Mouse (Mus musculus) T-helper 17 cell (primary cell): Measurements from ENCODE around the gene A630001G21Rik.

ENCODE experiments used
- in situ Hi-C, 2 experiments: fragments of 300-600 bp; cut with MboI, MseI; formaldehyde crosslinking; loops; 1 replicate in 1 of 2; 2 replicates in 1 of 2; pipeline ENCODE4 v1.15.1; 2025; ENCODE audit warnings: high pct_unique_total_duplicates in 2 of 2

A630001G21Rik gene

DNA sequence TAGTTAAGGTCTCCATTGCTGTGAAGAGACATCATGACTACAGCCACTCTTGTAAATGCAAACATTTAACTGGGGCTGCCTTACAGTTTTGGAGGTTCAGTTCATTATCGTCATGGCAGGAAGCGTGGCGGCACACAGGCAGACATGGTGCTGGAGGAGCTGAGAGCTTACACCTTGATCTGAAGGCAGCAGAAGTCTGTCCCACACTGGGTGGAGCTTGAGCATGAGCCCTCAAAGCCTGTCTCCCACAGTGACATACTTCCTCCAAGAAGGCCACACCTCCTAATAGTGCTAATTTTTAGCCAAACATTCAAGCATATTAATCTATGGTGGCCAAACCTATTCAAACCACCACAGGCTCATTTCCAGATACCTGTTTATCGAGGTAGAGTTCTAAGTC lies at the start of gene A630001G21Rik:
Gene A630001G21Rik, minus strand, starts transcription at position 208 of the 400 bp plus-strand sequence.
- in situ Hi-C loops, result no loop called here

DNA sequence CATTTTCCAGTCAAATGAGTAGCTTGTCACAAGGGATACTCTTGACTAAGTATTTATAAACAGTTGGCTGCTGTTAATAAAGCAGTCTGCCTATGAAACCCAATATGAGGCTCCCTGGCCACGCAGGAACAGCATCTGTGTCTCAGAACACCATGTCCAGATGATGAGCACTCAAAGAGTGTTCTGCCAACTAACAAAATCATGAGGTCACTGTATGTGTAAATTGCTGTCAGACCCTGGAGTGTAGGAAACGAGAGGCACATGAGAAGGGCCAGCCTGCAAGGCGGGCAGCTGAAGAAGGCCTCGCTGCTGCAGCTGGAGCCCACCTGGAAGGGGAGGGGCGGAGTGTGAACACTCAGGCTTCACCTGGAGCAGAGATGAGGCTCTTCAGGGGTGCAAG lies 48.7 kb upstream of the A630001G21Rik start:
- in situ Hi-C loops, result no loop called here

DNA sequence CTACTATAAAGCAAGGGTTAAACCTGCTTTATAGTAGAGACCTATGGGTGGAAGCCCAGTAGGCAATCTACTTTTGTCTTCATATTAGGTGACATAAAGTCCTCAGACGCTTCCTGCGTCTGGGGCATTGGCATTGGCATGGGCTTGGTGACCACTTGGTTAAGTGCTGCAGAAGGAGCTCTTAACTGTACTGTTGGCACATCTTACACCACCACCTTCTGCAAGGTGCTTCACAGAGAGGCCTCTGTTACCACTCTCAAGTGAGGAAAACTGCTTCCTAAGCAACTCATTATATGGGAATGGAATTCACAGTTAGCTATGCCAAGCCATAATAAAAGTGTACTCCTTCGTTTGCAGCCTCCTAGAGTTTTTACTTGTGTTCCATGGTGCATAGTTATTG lies 46.5 kb upstream of the A630001G21Rik start:
- in situ Hi-C loops, result no loop called here

DNA sequence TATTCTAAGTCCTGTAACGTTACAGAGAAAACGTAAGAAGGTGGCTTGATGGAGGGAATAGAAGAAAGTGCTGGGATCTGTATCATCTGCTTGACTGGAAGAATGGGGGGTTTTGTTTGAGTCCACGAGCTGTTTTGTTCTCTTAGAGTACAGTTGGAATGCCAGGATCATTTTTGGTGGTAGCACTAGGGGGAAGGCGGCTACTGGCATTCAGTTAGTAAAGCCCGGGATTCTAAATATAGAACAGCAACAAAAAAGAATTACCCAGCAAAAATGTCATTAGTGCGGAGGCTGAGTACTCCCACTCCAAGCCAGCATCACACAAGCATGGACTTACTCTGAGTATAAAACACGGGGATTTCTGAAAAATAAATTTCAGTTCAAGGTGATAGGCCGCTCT lies 43.8 kb upstream of the A630001G21Rik start:
- in situ Hi-C loops, result no loop called here

DNA sequence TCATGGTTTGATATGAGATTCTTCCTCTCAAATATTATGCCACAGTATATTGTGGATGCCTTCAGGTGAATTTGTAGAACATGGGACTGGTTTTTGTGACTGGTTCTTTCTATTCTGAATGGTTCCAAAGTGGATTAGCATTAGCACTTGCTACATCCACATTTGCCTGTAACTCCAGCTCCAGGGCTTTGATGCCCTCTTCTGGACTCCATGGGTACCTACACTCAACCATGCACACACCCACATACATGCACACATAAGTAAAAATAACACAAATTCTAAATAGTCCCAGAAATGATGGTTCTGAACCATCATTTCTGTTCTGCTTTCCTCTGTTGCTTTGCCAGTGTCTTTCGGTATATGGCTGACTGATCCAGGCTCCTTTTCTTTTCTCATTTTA lies 41.3 kb upstream of the A630001G21Rik start:
- in situ Hi-C loops, result loop anchor here in 1 of 2 experiments (10.0 kb wide), 1 partner anchor 235 kb away; no protein-coding TSS in a partner anchor

DNA sequence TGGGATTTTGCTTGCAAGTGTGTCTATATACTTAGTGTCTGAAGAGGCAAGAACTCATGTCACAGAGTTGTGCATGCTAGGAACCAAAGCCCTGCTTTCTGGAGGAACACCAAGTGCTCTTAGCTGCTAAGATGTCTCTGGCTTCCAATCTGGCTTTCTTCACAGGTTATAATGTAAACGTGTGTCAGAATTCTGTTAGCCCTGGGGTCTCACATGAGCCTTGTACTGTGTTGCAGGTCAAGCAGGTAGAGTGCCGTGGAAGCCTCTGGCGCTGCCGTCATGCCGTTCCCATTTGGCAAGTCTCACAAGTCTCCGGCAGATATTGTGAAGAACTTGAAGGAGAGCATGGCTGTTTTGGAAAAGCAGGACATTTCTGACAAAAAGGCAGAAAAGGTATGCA lies 39.7 kb upstream of the A630001G21Rik start:
- in situ Hi-C loops, result loop anchor here in 1 of 2 experiments (10.0 kb wide), 1 partner anchor 233 kb away; no protein-coding TSS in a partner anchor

DNA sequence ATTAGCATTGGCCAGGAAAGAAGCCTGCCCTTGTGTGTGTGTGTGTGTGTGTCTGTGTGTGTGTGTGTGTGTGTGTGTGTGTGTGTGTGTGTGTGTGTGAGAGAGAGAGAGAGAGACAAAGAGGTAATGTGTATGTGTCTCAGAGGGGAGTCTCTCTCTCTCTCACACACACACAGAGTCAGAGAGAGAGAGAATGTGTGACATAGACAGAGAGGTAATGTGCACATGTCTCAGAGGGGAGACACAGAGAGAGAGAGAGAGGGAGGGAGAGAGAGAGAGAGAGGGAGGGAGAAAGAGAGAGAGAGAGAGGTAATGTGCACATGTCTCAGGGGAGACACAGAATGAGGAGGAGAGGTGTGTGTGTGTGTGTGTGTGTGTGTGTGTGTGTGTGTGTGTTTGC lies 35.8 kb upstream of the A630001G21Rik start:
- in situ Hi-C loops, result loop anchor here in 1 of 2 experiments (10.0 kb wide), 1 partner anchor 229 kb away; no protein-coding TSS in a partner anchor

DNA sequence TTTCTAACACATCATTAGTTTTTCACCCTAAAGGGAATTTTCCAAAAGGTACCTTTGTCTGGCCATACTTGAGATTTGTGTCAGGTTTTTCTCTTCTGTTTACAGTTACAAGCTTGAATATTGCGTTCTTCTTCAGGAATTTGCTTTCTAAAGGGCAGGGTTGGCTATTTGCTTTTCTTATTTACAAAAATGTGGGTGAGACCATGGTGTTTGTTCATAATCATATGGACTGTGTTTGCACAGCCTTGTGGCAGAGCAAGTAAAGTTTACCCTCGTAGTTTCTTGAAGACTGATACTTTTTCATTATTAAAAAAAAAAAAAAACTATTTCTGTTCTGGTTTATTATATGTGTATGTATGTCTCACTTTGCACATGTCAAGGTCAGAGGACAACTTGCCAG lies 32.3 kb upstream of the A630001G21Rik start:
- in situ Hi-C loops, result loop anchor here in 1 of 2 experiments (10.0 kb wide), 1 partner anchor 226 kb away; no protein-coding TSS in a partner anchor

DNA sequence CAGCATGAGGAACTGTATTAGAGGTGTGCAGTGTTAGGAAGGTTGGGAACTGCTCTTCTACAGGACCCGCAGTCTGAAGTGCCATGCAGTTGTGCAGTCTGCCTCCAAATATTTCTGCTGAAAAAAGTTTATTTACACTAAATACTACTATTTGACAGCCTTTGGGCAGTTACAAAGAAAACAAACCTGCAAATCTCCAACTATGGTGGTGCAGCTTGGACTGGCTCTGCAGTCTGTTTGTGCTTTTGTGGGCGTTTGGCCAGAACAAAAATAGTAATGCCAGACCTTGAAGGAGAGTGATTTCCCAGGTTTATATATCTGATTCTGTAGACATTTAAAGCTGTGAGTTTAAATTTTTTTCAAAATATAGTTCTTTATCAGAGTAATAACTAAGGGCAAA lies 31.9 kb upstream of the A630001G21Rik start:
- in situ Hi-C loops, result loop anchor here in 1 of 2 experiments (10.0 kb wide), 1 partner anchor 226 kb away; no protein-coding TSS in a partner anchor

DNA sequence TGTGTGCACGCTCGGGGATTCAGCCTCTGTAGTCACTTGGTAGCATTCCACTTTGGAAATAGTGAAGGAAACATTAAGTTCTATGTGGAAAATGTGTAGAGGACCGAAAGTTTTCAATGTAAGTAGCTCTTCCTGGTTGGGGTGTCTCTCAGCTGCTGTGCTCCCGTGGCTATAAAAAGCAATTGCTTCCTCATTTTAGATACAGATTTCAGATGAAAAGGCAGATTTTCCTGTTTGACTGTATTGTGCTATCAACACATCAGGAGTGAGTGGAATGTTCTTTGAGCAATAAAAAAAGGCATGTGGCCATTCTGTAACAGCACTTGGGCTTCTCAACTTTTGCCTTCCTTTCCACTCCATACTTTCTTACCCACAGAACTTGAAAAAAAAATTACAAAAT lies 30.8 kb upstream of the A630001G21Rik start:
- in situ Hi-C loops, result no loop called here

DNA sequence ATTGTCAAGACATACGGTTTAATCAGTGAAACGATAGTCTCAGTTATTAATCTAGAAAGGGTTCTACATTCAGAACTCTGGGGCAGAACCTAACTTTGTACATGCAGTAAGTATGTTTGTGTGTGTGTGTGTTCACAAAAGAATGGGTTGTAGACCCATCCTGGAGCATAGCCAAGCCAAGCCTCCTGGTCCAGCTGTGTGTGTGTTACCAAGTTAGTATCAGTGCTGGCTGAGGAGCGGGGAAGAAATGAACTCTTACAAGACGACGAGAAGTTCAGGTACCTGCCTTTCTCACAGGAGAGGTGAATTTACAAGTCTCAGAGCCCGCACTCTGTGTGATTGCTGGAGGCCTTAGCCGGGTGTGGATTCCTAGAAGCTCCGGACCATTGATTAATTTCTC lies 26.1 kb upstream of the A630001G21Rik start:
- in situ Hi-C loops, result no loop called here

DNA sequence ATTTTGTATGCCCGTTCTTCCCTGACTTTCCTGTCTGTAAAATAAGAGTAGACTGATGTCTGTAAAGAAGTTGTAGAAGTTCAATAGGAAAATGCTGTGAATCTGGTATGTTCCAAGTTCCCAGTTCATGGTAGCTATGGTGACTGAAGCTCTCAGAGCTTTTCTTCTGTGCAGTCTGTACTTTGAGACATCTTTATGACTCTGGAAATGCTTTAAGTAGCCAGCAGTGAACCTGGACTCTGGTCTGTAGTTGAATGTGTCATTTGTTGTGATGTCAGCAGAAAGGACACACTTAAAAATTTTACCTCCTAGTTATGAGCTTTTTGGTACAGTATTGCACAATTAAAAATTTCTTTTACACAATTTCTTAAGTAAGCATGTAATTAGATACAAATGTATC lies 24.1 kb upstream of the A630001G21Rik start:
- in situ Hi-C loops, result no loop called here

DNA sequence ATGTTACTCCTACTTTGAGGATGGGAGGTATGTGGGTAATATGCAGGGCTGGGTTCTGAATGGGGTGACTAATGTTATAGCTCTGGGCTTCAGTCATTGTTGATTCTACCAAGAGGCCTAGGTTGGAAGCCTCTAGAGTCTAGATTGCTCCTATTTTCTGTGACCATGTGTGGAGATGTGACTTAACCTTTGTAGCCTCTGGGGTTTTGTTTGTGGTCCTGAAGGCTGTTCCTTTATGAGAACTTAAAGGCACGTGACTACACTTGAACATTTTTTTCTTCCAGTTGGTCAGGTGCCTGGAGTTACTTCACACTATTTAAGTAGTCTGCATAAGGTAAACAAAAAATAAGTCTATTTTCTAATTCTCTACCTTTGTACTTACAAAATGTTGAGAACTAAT lies 21.3 kb upstream of the A630001G21Rik start:
- in situ Hi-C loops, result loop anchor here in 1 of 2 experiments (10.0 kb wide), 1 partner anchor 65 kb away; no protein-coding TSS in a partner anchor

DNA sequence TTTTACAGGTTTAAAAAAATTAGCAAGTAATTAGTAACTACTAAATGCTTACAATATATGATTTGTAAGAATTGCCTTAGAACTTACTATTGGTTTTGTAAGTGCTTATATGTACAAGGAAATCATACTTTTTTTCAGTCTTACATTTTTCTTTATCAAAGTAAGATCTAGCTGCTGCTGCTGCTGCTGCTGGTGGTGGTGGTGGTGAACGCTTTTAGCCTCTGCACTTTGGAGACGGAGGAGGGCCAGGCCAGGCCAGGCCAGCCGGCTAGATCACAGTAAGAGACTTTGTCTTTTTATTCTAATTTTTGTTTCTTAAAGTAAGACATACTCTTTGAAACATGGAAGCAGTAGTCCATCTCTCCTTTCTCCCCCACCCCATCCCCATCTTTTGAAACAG lies 16.8 kb upstream of the A630001G21Rik start:
- in situ Hi-C loops, result loop anchor here in 1 of 2 experiments (10.0 kb wide), 1 partner anchor 60 kb away; no protein-coding TSS in a partner anchor

DNA sequence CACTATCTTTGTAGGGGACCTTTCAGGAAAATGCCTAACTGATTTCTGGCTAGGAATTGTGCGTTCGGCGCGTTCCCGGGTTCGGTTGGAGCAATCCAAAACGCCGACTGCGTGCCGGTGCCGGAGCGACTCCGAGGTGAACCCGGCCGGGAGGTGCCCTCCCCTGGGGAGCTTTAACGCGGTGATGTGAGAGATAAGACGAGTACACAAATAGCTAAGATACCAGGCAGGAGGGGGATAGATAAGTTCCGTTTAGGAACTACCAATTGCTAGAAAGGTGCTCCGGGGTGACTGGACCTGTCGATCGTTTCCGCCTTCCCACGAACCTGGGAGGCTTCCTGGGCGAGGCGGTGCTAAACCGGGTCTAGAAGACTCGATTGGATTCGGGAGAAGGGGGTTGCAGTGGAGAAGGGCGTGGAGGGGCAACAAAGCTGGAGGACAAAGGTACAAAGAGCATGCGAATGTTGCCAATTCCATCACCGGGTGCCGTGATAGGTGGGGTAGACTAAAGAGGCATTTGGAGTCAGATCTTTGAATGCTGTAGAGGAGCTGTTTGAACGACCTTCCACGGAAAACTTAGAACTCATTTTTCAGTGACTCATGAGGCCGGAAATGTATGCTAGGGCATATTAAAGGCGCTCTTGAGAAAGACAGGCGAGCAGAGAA lies 15.8 kb upstream of the A630001G21Rik start:
- in situ Hi-C loops, result loop anchor here (5.0 to 10.0 kb wide), 2 partner anchors 47 to 59 kb away; no protein-coding TSS in a partner anchor

DNA sequence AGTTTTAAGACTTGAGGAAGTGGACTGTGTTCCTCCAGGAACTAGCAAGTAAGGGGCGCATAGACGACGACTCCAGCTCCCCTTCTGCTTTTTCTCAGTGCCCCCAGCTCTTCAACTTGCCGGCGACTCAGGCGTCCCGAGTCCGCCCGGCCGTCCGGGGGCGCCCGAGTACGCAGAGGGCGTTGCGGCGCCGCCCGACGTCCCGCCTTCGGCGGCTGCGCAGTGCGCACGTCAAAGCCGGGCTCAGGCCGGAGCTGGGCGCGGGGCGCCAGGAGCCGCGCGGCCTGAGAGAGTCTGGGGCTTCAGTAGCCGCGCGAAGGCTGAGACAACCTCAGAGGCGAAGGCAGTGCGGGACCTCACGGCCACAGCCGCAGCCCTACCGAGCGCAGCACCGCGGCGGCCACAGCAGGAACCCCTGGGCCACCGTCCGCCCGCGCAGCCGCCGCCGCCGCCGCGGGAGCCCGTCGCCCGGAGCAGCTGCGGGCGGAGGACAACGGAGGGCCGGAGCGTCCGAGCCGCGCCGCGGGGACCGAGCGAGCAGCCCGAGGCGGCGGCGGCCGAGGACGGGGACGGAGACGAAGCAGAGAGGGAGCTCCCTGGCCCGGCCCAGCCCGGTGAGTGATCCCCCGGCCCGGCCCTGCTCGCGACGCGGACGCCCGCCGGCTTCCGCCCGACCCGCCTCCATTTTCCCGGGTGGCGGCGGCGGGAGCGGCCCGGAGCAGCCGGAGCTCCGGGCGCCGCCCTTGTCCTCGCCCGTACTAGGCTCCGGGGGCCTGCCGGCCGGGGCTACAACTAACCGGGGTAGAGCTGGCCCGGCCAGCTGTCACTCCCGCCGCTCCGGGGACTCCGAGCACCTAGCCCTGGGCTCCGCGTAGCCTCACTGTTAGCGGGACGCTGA lies 15.0 kb upstream of the A630001G21Rik start, which contains the start of gene Cab39:
Gene Cab39, plus strand, starts transcription at position 234 of the 898 bp plus-strand sequence.
- in situ Hi-C loops, result loop anchor here (5.0 to 10.0 kb wide), 2 partner anchors 46 to 59 kb away; no protein-coding TSS in a partner anchor

DNA sequence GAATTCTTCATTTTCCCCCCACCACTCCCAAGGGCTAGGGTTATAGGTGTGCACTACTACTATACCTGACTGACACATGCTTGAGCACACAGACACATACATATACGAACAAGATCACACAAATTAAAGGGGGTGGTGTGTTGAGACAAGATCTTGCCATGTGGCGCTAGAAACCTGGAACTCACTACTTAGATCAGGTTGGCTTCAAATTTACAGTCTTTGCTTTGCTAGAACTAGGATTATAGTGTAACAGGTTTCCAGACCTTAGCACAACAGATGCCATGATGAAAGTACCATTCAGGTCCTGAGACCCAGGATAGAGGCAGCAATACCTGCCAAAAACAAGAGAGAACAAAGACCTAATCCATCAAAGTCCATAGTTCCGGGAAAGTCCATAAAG lies 13.0 kb upstream of the A630001G21Rik start:
- in situ Hi-C loops, result loop anchor here (5.0 to 10.0 kb wide), 2 partner anchors 44 to 57 kb away; no protein-coding TSS in a partner anchor

DNA sequence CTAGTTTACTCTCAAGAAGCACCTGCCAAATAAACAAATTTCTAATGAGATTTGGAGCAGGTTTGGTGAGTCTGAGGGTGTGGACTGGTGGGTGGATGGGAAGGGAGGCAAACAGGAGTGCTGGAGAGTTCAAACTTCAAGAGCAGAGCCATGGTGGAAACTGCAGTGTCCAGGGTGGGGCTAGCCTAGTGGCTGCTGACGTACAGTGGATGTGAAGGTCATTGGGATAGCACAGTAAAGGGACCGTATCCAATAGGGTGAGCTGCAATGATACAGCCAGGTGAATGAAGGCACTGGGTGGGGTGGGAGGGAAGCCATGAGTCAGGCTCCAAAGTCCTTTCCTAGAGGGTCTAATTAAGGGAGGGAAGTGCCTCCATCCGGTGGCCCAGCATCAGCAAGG lies 12.1 kb upstream of the A630001G21Rik start:
- in situ Hi-C loops, result loop anchor here (5.0 to 10.0 kb wide), 2 partner anchors 43 to 56 kb away; no protein-coding TSS in a partner anchor

DNA sequence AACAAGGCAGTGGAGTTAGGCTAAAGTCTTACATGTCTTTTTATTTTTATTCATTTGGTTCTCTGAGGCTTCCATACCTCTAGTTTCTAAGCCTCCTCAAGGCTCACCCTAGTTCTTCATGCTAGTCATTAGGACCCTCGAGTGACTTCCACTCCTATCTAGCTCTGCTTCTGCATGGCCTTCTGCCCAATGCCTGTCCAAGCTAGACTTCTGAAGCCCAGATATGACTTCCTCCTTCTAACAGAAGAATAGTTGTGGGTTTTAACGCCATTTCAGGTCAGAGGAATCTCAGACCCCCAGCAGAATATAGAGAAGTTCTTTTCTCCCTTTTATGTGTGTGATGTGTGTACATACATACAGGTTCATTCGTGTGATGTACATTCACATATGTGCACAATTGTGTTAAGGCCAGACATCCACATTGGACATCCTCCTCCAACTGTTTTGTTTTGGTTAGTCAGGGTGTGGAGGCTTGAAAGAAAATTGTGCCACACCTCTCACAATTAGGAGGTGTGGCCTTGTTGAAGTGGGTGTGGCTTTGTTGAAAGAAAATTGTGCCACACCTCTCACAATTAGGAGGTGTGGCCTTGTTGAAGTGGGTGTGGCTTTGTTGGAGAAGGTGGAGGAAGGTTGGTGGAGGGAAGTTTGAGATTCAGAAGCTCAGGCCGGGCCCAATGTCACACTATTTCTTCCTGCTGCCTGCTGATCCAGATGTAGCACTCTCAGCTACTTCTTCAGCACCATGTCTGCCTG lies 1.2 kb upstream of the A630001G21Rik start:
- in situ Hi-C loops, result no loop called here

DNA sequence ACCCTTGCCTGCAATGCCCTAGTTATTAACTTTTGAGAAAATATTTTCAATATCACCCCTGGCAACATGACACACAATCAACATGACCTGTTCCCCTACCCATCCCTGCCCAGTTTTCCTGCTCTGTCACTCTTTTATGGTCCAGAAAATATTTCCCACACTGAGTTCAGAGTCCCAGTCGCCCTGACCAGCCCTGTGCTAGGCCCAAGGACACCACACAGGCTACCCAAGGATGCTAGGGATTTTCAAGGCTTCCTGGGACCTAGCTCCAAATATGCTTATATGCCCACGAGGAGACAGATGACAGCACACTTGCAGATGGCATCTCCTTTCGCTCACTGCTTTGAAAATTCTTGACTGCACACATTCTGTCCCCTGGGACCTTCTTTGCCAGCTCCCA lies 569 bp upstream of the A630001G21Rik start:
- in situ Hi-C loops, result no loop called here

DNA sequence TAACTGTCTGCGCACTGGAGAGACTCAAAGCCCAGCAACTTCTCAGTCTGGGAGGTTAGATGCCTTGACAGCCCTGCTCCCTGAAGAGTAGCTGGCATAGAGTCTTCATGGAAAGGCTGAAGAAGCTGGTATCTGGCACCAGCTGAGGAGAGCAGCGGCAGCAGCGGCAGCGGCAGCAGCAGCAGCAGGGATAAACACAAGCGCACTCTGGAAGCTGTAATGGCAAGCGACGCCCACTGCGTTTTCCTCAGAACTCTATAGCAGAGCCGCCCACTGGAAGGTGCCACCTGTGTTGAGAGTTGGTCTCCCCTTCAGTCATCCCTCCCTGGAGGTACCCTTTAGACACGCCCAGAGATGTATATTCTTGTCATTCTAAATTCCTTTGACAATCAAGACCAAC lies 2.3 kb downstream of the A630001G21Rik start:
- in situ Hi-C loops, result no loop called here
